Mouse (Mus musculus) spleen, adult 2 months (tissue): ENCODE measurements at regions not wholly inside any gene's neighbourhood (a gene's known extent, or its start where the extent isn't known, plus 50 kb on each side); places are given as distances from the start of the nearest gene placed in this dataset.

Experiments
- CTCF ChIP-seq: fragments of 200-500 bp; IDR thresholded peaks from 2 replicates; pipeline ENCODE4 v1.5.1; 2011; ENCODE audit warnings: mild to moderate bottlenecking, inconsistent platforms; ENCODE audit not compliant: insufficient read depth, insufficient read length, insufficient replicate concordance; ENCODE audit errors: extremely low read depth
- POLR2A ChIP-seq: fragments of 200-500 bp; IDR thresholded peaks from 2 replicates; pipeline ENCODE4 v1.6.1; 2011; ENCODE audit warnings: low read depth, low read length, inconsistent platforms

DNA sequence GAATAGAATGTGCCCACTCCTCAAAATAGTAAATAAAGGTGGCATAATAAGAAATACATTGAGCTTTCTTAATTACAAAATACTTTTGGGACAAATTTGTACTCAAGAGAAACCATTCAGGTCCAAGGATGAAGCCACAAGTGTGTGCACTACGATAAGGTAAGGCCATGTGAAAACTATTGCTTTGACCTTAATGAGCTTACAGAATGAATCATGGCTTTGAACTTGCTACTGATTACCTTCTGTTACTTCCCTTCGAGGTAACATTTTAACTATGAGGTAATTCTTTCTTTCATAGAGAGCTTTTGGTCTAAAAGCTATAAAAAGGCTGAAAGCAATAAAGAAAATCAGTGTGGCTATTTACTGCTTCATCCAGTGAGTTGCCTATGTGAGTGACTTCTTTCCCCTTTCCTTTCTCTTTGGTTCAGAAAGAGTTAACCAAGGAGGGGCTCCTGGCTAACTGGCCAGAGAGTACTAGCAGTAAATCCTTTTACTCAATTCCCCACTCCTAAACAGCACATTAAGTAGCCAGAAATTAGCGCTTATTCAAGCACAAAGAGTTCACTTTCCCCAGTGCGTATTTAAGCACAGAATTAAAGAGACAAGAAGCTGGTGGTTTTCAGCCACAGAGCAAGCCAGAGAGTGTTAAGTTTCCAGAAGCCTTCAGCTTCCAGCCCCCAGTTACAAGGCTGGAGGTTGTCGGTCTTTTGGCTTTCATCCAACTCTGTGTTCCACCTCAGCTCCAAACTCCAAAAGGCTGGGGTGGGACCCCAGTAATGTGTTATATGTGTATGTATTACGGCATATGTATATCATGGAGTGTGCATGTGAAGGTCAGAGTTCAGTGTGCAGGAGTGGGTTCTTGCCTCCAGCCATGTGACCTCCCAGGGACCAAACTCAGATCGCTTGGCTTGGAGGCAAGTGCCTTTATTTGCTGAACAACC is 194.3 kb upstream of the Gm10131 start:
- TF ChIP-seq CTCF (no peak), POLR2A (no peak)
